Mouse (Mus musculus) cerebellum, adult (tissue): ENCODE results near the gene Krtap12-1.
"Not testable (repeated sequence)": the region's sequence is repeated elsewhere in the genome, so short reads cannot be mapped to it uniquely, and the experiment has no call there.

ENCODE experiments used
- ATAC-seq: cut with Nextera tagmentation; 2 replicates; pipeline ENCODE4 v1.9.2; 2017; ENCODE audit warnings: mild to moderate bottlenecking, moderate library complexity, mixed read lengths; ENCODE audit not compliant: insufficient number of reproducible peaks, low FRiP score, low TSS enrichment

Krtap12-1 gene

GRCm38 (mm10) chr10:77741924-77742688 lies 21.7 kb downstream of the Krtap12-1 start, which contains the start of gene Gm18596:
Gene Gm18596, minus strand, starts transcription at chr10:77742638.
- not testable (repeated sequence) for ATAC-seq

- ATAC-seq, result not testable (repeated sequence)
These were observed 30.3 kb downstream of the Krtap12-1 start for GRCm38 (mm10) chr10:77750686-77751085.

GRCm38 (mm10) chr10:77751254-77751653 lies 30.9 kb downstream of the Krtap12-1 start, which contains the start of gene Gm9736:
Gene Gm9736, minus strand, starts transcription at chr10:77751354.
- ATAC-seq, result not testable (repeated sequence)

GRCm38 (mm10) chr10:77752312-77752711 lies 31.9 kb downstream of the Krtap12-1 start:
- not testable (repeated sequence) for ATAC-seq

- no peak for ATAC-seq
These were observed 33.0 kb downstream of the Krtap12-1 start for GRCm38 (mm10) chr10:77753448-77753847.

- not testable (repeated sequence) for ATAC-seq
These were observed 39.2 kb downstream of the Krtap12-1 start, which contains the start of gene Gm3233 for GRCm38 (mm10) chr10:77759582-77759981. Gene Gm3233, minus strand, starts transcription at chr10:77759682.

- ATAC-seq, result no peak
These were observed 49.3 kb downstream of the Krtap12-1 start for GRCm38 (mm10) chr10:77769727-77770126.
